ENCODE assay signal across 15 mouse cellular contexts in genomic region chr10:53875896-53876295, GRCm38 (mm10).
A peak's percentile ranks its signal among the peaks of the same experiment; 100 is the strongest.
DNase-seq lines count a peak whose midpoint lies in the region; ATAC-seq and TF ChIP-seq lines count a peak whose summit lies in the region.
"Had no signal": no experiment of that assay in that cellular context is flagged by ENCODE, and none has a peak within 500 bp of the region (broad histone marks: within the 10 kb centered on the region; RNA-seq: fewer than 3 reads in every experiment).

No protein-coding gene starts in this region.

- no peak for TF ChIP-seq CTCF in lung, adult 2 months (IDR thresholded peaks at IDR 0.05; ENCODE audit: insufficient read depth, low read length)

- no peaks in the 10 kb centered on the region; the same call in none of the 2 replicates for H3K4me1 ChIP-seq in lung, adult 2 months (ENCODE audit: control insufficient read depth, insufficient read depth, low read length)
- H3K4me1 ChIP-seq: limb, embryonic 10.5 days had no signal

- WGBS in lung, adult 2 months = 64% methylated on average over 4 of the region's 4 CpGs

- DNase-seq in lung, adult 18-20 months = peak; percentile 47 to 66
- no peak for DNase-seq in lung, adult 2 months
- DNase-seq in gastrocnemius, postnatal 10 days = peak; percentile 14
- peak; percentile 38 to 51 for DNase-seq in heart, postnatal 36 days
- DNase-seq in cerebellum, postnatal 36 days = no peak
- no peak for DNase-seq in cerebellum, adult 18-20 months
- DNase-seq: cerebellum, adult 9-11 months; layer of hippocampus, adult 9-11 months; right cerebral cortex, postnatal 14 days had no signal

- no peak for TF ChIP-seq POLR2A in lung, adult 2 months (IDR thresholded peaks at IDR 0.05; ENCODE audit: borderline replicate concordance, extremely low read depth, low read depth, low read length)

- intact Hi-C loops in heart, postnatal 36 days (cut with DNase I) = no loop called here

- H3K4me3 ChIP-seq in lung, adult 2 months (replicated peaks; ENCODE audit: extremely low read depth, low read depth, low read length) = no peak overlapping the region
- H3K4me3 ChIP-seq: erythroblast, embryonic 14.5 days; limb, embryonic 10.5 days; liver, embryonic 15.5 days; myocyte had no signal

- ATAC-seq in monocyte, adult 5-6 weeks (replicated peaks; ENCODE audit: insufficient number of reproducible peaks, low FRiP score, low TSS enrichment, poor library complexity, severe bottlenecking) = peak; percentile 70
- ATAC-seq: inflammation-experienced regulatory T-cells, adult 6 months had no signal

Comparison
In these comparisons a context has a peak if more than half of its experiments do, and no peak if none do; other contexts are left out.
1. DNase-seq: peak in lung, adult 18-20 months (2 of 2), gastrocnemius, postnatal 10 days (single experiment) and heart, postnatal 36 days (2 of 2); none in lung, adult 2 months (single experiment), cerebellum, postnatal 36 days (0 of 2) and cerebellum, adult 18-20 months (0 of 2).